Mouse (Mus musculus): ENCODE results near the gene Chd2.
"Not testable (repeated sequence)": the region's sequence is repeated elsewhere in the genome, so short reads cannot be mapped to it uniquely, and the experiment has no call there.

Chd2 gene

GRCm38 (mm10) chr7:73520231-73520630 is 21.4 kb downstream of the Chd2 start:
- DNase-seq (ENCODE audit: low read depth): no peak

- no peak for DNase-seq (ENCODE audit: low read depth)
These were observed 22.4 kb downstream of the Chd2 start for GRCm38 (mm10) chr7:73519060-73519796.

GRCm38 (mm10) chr7:73518373-73518980 is 23.2 kb downstream of the Chd2 start:
- DNase-seq (ENCODE audit: low read depth): not testable (repeated sequence)

GRCm38 (mm10) chr7:73517432-73518054 is 24.1 kb downstream of the Chd2 start:
- DNase-seq (ENCODE audit: low read depth): no peak

- DNase-seq (ENCODE audit: low read depth): no peak
These were observed 24.8 kb downstream of the Chd2 start for GRCm38 (mm10) chr7:73516820-73517219.

- no peak for DNase-seq (ENCODE audit: low read depth)
These were observed 27.1 kb downstream of the Chd2 start for GRCm38 (mm10) chr7:73514560-73514959.

GRCm38 (mm10) chr7:73512422-73512821 is 29.2 kb downstream of the Chd2 start:
- no peak for DNase-seq (ENCODE audit: low read depth)

- DNase-seq (ENCODE audit: low read depth): no peak
These were observed 32.9 kb downstream of the Chd2 start for GRCm38 (mm10) chr7:73508688-73509087.

- DNase-seq (ENCODE audit: low read depth): no peak
These were observed 34.1 kb downstream of the Chd2 start for GRCm38 (mm10) chr7:73507491-73507890.

- DNase-seq (ENCODE audit: low read depth): no peak
These were observed 34.8 kb downstream of the Chd2 start for GRCm38 (mm10) chr7:73506852-73507251.

- DNase-seq (ENCODE audit: low read depth): no peak
These were observed 36.4 kb downstream of the Chd2 start for GRCm38 (mm10) chr7:73505266-73505665.

- DNase-seq (ENCODE audit: low read depth): no peak
These were observed 43.4 kb downstream of the Chd2 start for GRCm38 (mm10) chr7:73498200-73498599.

GRCm38 (mm10) chr7:73489261-73489660 is 52.4 kb downstream of the Chd2 start:
- DNase-seq (ENCODE audit: low read depth): no peak

- DNase-seq (ENCODE audit: low read depth): no peak
These were observed 60.5 kb downstream of the Chd2 start for GRCm38 (mm10) chr7:73481094-73481493.

GRCm38 (mm10) chr7:73479506-73479905 is 62.1 kb downstream of the Chd2 start:
- DNase-seq (ENCODE audit: low read depth): no peak

- DNase-seq (ENCODE audit: low read depth): no peak
These were observed 63.2 kb downstream of the Chd2 start for GRCm38 (mm10) chr7:73478157-73479058.

GRCm38 (mm10) chr7:73467741-73468140 is 73.9 kb downstream of the Chd2 start:
- DNase-seq (ENCODE audit: low read depth): no peak

GRCm38 (mm10) chr7:73463546-73463945 is 78.1 kb downstream of the Chd2 start:
- DNase-seq (ENCODE audit: low read depth): no peak

- no peak for DNase-seq (ENCODE audit: low read depth)
These were observed 87.5 kb downstream of the Chd2 start for GRCm38 (mm10) chr7:73454113-73454512.

- no peak for DNase-seq (ENCODE audit: low read depth)
These were observed 89.3 kb downstream of the Chd2 start for GRCm38 (mm10) chr7:73452187-73452808.

- DNase-seq (ENCODE audit: low read depth): no peak
These were observed 90.0 kb downstream of the Chd2 start for GRCm38 (mm10) chr7:73451594-73451993.

- no peak for DNase-seq (ENCODE audit: low read depth)
These were observed 99.4 kb downstream of the Chd2 start for GRCm38 (mm10) chr7:73442246-73442645.

All from c-Kit-positive CD71-negative TER-119-negative erythroid progenitor cells, embryonic 14.5 days (primary cell).